Comparison of ENCODE assay signal across 8 mouse cellular contexts in the genomic region with DNA sequence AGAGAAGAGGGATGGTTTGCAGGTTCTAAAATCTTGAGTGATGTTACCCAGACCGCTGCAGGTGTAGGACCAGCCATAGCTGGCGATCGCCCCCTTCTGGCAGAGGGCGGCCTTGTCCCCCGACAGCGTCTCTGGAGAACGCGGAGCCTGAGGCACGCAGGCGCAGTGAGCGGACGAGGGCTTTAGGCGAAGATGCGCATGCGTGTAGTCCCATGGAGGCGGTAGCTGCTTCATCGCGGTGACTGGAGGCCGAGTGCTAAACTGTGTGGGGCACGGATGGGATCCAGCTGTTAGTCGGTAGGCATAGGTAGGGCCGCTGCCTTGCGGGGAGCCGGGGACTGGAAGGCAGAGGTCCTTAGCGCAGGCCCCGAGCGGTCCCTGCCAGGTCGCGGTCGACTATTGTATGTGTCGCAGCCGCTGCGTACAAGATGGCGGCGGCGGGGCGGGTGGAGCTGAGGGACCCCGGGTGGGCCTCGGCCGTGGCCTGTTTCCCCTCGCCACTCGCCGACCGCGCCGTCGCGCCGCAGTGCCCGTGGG. TPM values are rescaled to one million over a fixed set of nuclear protein-coding genes. Genes with fewer than 3 reads are reported as not detected.
DNase-seq lines count a peak whose midpoint lies in the region; ATAC-seq and TF ChIP-seq lines count a peak whose summit lies in the region.

No protein-coding gene starts in this region.

- peak; percentile 98 for DNase-seq in c-Kit-positive CD71-positive TER-119-positive erythroid progenitor cells, embryonic 14.5 days (ENCODE audit: low spot score)
- DNase-seq in heart, postnatal 0 days (ENCODE audit: low spot score): peak; percentile 97
- peak; percentile 100 for DNase-seq in kidney, postnatal 4 days

- no peaks in the 10 kb centered on the region for H3K27me3 ChIP-seq in E14TG2a.4 (ENCODE audit: insufficient read depth, low read length)
- no peaks in the 10 kb centered on the region for H3K27me3 ChIP-seq in forebrain, embryonic 12.5 days
- no peaks in the 10 kb centered on the region for H3K27me3 ChIP-seq in heart, postnatal 0 days (ENCODE audit: control insufficient read depth, insufficient read depth, low read length)
- H3K27me3 ChIP-seq in liver, embryonic 16.5 days (ENCODE audit: control insufficient read depth, insufficient read depth, low read depth, low read length): no peaks in the 10 kb centered on the region; the same call in 1 of the 2 replicates
- no peaks in the 10 kb centered on the region for H3K27me3 ChIP-seq in neural tube, embryonic 13.5 days
- H3K27me3 ChIP-seq in testis, adult 2 months (ENCODE audit: control insufficient read depth, insufficient read depth, low read length): no peaks in the 10 kb centered on the region

- H3K27ac ChIP-seq in forebrain, embryonic 12.5 days: peak overlapping the region; percentile 97
- peak overlapping the region; percentile 95 for H3K27ac ChIP-seq in heart, postnatal 0 days (ENCODE audit: low read depth)
- peak overlapping the region; percentile 88 for H3K27ac ChIP-seq in liver, embryonic 16.5 days (ENCODE audit: low read length)
- H3K27ac ChIP-seq in neural tube, embryonic 13.5 days (replicated peaks): peak overlapping the region; percentile 99
- H3K27ac ChIP-seq in testis, adult 2 months (ENCODE audit: control insufficient read depth, insufficient read depth, low read depth, low read length): peak overlapping the region; percentile 95

- no peaks in the 10 kb centered on the region for H3K9me3 ChIP-seq in E14TG2a.4 (ENCODE audit: low read length)
- no peaks in the 10 kb centered on the region for H3K9me3 ChIP-seq in forebrain, embryonic 12.5 days
- no peaks in the 10 kb centered on the region for H3K9me3 ChIP-seq in heart, postnatal 0 days (replicated peaks; ENCODE audit: control insufficient read depth, low read length)
- H3K9me3 ChIP-seq in liver, embryonic 16.5 days (replicated peaks; ENCODE audit: control insufficient read depth, low read length): no peaks in the 10 kb centered on the region
- no peaks in the 10 kb centered on the region for H3K9me3 ChIP-seq in neural tube, embryonic 13.5 days

- ATAC-seq in forebrain, embryonic 12.5 days (ENCODE audit: low FRiP score): peak; percentile 96
- peak; percentile 97 for ATAC-seq in heart, postnatal 0 days (ENCODE audit: insufficient read depth, low read depth)
- ATAC-seq in liver, embryonic 16.5 days (ENCODE audit: low read depth): peak; percentile 97
- ATAC-seq in neural tube, embryonic 13.5 days (ENCODE audit: low read depth): peak; percentile 96

- peak overlapping the region; percentile 99 for H3K9ac ChIP-seq in forebrain, embryonic 12.5 days
- H3K9ac ChIP-seq in heart, postnatal 0 days (replicated peaks; ENCODE audit: low read depth, low read length): peak overlapping the region; percentile 99
- peak overlapping the region; percentile 97 for H3K9ac ChIP-seq in liver, embryonic 16.5 days (ENCODE audit: low read depth, low read length)
- peak overlapping the region; percentile 99 for H3K9ac ChIP-seq in neural tube, embryonic 13.5 days

- H3K4me2 ChIP-seq in forebrain, embryonic 12.5 days: peak overlapping the region; percentile 61
- peak overlapping the region; percentile 71 for H3K4me2 ChIP-seq in heart, postnatal 0 days (ENCODE audit: low read depth, low read length)
- H3K4me2 ChIP-seq in liver, embryonic 16.5 days (ENCODE audit: low read depth, low read length): peak overlapping the region; percentile 81
- peak overlapping the region; percentile 70 for H3K4me2 ChIP-seq in neural tube, embryonic 13.5 days

- WGBS in forebrain, embryonic 12.5 days: under 1% methylated on average over 47 of the region's 50 CpGs
- under 1% methylated on average over 47 of the region's 50 CpGs for WGBS in heart, postnatal 0 days
- WGBS in liver, embryonic 16.5 days (ENCODE audit: insufficient replicate concordance): under 1% methylated on average over 49 of the region's 50 CpGs
- under 1% methylated on average over 32 of the region's 50 CpGs for WGBS in neural tube, embryonic 13.5 days

- peak overlapping the region; percentile 97 for H3K4me3 ChIP-seq in E14TG2a.4 (replicated peaks; ENCODE audit: low read length)
- H3K4me3 ChIP-seq in forebrain, embryonic 12.5 days (replicated peaks): peak overlapping the region; percentile 99
- H3K4me3 ChIP-seq in heart, postnatal 0 days (ENCODE audit: low read depth, low read length): peak overlapping the region; percentile 99
- peak overlapping the region; percentile 100 for H3K4me3 ChIP-seq in liver, embryonic 16.5 days (ENCODE audit: low read depth, low read length)
- peak overlapping the region; percentile 94 for H3K4me3 ChIP-seq in neural tube, embryonic 13.5 days
- H3K4me3 ChIP-seq in testis, adult 2 months (ENCODE audit: control insufficient read depth, low read depth, low read length): peak overlapping the region; percentile 97

- TF ChIP-seq POLR2A in testis, adult 2 months (IDR thresholded peaks at IDR 0.05; ENCODE audit: control insufficient read depth, low read depth, low read length): peak; percentile 98; the same call in 1 of the 2 replicates

- peak; percentile 87 for TF ChIP-seq CTCF in E14TG2a.4 (conservative IDR thresholded peaks at IDR 0.05; ENCODE audit: low read length)
- TF ChIP-seq CTCF in heart, postnatal 0 days (IDR thresholded peaks at IDR 0.05; ENCODE audit: low read depth): peak; percentile 99
- TF ChIP-seq CTCF in testis, adult 2 months (IDR thresholded peaks at IDR 0.05; ENCODE audit: control insufficient read depth, insufficient read depth, insufficient replicate concordance, low read depth, low read length): peak; percentile 99

- TF ChIP-seq EP300 in heart, postnatal 0 days (IDR thresholded peaks at IDR 0.05; ENCODE audit: low read depth): no peak

- peaks cover 35% of the 10 kb centered on the region for H3K4me1 ChIP-seq in E14TG2a.4 (replicated peaks; ENCODE audit: low read depth, low read length)
- no peaks in the 10 kb centered on the region for H3K4me1 ChIP-seq in forebrain, embryonic 12.5 days
- H3K4me1 ChIP-seq in heart, postnatal 0 days (ENCODE audit: control insufficient read depth, insufficient read depth): no peaks in the 10 kb centered on the region
- H3K4me1 ChIP-seq in liver, embryonic 16.5 days (ENCODE audit: control insufficient read depth, low read depth, low read length): no peaks in the 10 kb centered on the region
- H3K4me1 ChIP-seq in neural tube, embryonic 13.5 days (replicated peaks): peaks cover 7% of the 10 kb centered on the region; the same call in 1 of the 2 replicates
- H3K4me1 ChIP-seq in testis, adult 2 months (ENCODE audit: control insufficient read depth, insufficient read depth, low read length): no peaks in the 10 kb centered on the region

- no peaks in the 10 kb centered on the region for H3K36me3 ChIP-seq in E14TG2a.4 (ENCODE audit: insufficient read depth, low read length)
- H3K36me3 ChIP-seq in forebrain, embryonic 12.5 days (replicated peaks): no peaks in the 10 kb centered on the region
- no peaks in the 10 kb centered on the region for H3K36me3 ChIP-seq in heart, postnatal 0 days (replicated peaks; ENCODE audit: control insufficient read depth, insufficient read depth, low read length)
- H3K36me3 ChIP-seq in liver, embryonic 16.5 days (ENCODE audit: control insufficient read depth, insufficient read depth): no peaks in the 10 kb centered on the region
- no peaks in the 10 kb centered on the region for H3K36me3 ChIP-seq in neural tube, embryonic 13.5 days
- H3K36me3 ChIP-seq in testis, adult 2 months (ENCODE audit: control insufficient read depth, insufficient read depth, low read length): no peaks in the 10 kb centered on the region

RNA-seq across cellular contexts. Expression of a gene that starts 47.3 kb away (rescaled TPM):
- polyA plus RNA-seq in forebrain, embryonic 12.5 days (2016; fragmentation: Nextera tagmentation; extraction: Ambion mirVana): 109 and 113 TPM in 2 replicates
- 40.4 and 92.4 TPM in 2 replicates for total RNA-seq in heart, postnatal 0 days (2014; rRNA removed; ENCODE audit: low replicate concordance)
- polyA plus RNA-seq in heart, postnatal 0 days (2015; fragmentation: Nextera tagmentation; extraction: Ambion mirVana): 28.5 and 31.9 TPM in 2 replicates
- 14.5 and 15.1 TPM in 2 replicates for polyA plus RNA-seq in liver, embryonic 16.5 days (2015; fragmentation: Nextera tagmentation; extraction: Ambion mirVana)
- polyA plus RNA-seq in neural tube, embryonic 13.5 days (2015; fragmentation: Nextera tagmentation; extraction: Ambion mirVana): 77.2 and 84.7 TPM in 2 replicates
- polyA plus RNA-seq in testis, adult 2 months (2012; rRNA removed): 10.3 and 12.6 TPM in 2 replicates

Comparison
In these comparisons a context has a peak if more than half of its experiments do, and no peak if none do; other contexts are left out.
1. Peak in every context shown above with its lines: DNase-seq, ATAC-seq, H3K4me3 ChIP-seq and H3K27ac ChIP-seq.